Mouse (Mus musculus) myocyte (in vitro differentiated cells): ENCODE results near the gene Ttll13. TPM values are rescaled to one million over a fixed set of nuclear protein-coding genes. Genes with fewer than 3 reads are reported as not detected.
A peak's percentile ranks its signal among the peaks of the same experiment; 100 is the strongest.

Experiments used
- H3K27me3 ChIP-seq: one replicate; pipeline ENCODE4 v1.6.1; 2011; ENCODE audit not compliant: control insufficient read depth, insufficient read depth, insufficient read length
- H3K36me3 ChIP-seq: one replicate; pipeline ENCODE4 v1.6.1; 2011; ENCODE audit not compliant: control insufficient read depth, insufficient read depth
- H3K4me2 ChIP-seq: one replicate; pipeline ENCODE4 v1.6.1; 2011; ENCODE audit warnings: low read depth, control low read depth
- H3K4me3 ChIP-seq: one replicate; pipeline ENCODE4 v1.5.1; 2011; ENCODE audit warnings: mild to moderate bottlenecking, control low read depth, moderate library complexity
- H3K79me2 ChIP-seq: one replicate; pipeline ENCODE4 v1.6.1; 2011; ENCODE audit not compliant: control insufficient read depth, insufficient read depth
- H3ac ChIP-seq: one replicate; pipeline ENCODE4 v1.6.1; 2011; ENCODE audit not compliant: control insufficient read depth, insufficient read length
- CEBPB ChIP-seq: IDR thresholded peaks from 2 replicates; pipeline ENCODE4 v1.6.1; 2011; ENCODE audit warnings: mild to moderate bottlenecking, moderate library complexity; ENCODE audit not compliant: poor library complexity, insufficient read depth, severe bottlenecking
- E2F4 ChIP-seq: IDR thresholded peaks from one replicate; pipeline ENCODE4 v1.6.1; 2011; ENCODE audit warnings: mild to moderate bottlenecking, control low read depth, moderate library complexity; ENCODE audit not compliant: insufficient read depth
- MAX ChIP-seq: IDR thresholded peaks from one replicate; pipeline ENCODE4 v1.6.1; 2011; ENCODE audit warnings: low read depth, mild to moderate bottlenecking, control low read depth
- MYOD1 ChIP-seq, 3 experiments: IDR thresholded peaks; one replicate each; pipeline ENCODE4 v1.6.1; 2011; ENCODE audit warnings: control low read depth in 2 of 3, low read depth in 2 of 3, mild to moderate bottlenecking in 2 of 3, moderate library complexity in 1 of 3; ENCODE audit not compliant: insufficient read length in 2 of 3, control insufficient read depth in 1 of 3
- MYOG ChIP-seq, 3 experiments: IDR thresholded peaks; one replicate each; pipeline ENCODE4 v1.6.1; 2011; ENCODE audit warnings: control low read depth in 2 of 3, low read depth in 2 of 3, mild to moderate bottlenecking in 2 of 3; ENCODE audit not compliant: insufficient read length in 2 of 3, control insufficient read depth in 1 of 3, insufficient read depth in 1 of 3
- POLR2A ChIP-seq: IDR thresholded peaks from one replicate; pipeline ENCODE4 v1.6.1; 2011; ENCODE audit warnings: low read depth, mild to moderate bottlenecking, control low read depth, moderate library complexity; ENCODE audit not compliant: insufficient read length
- POLR2AphosphoS2 ChIP-seq: IDR thresholded peaks from one replicate; pipeline ENCODE4 v1.6.1; 2011; ENCODE audit warnings: low read depth, control low read depth; ENCODE audit not compliant: insufficient read length
- REST ChIP-seq: IDR thresholded peaks from one replicate; pipeline ENCODE4 v1.6.1; 2011; ENCODE audit warnings: mild to moderate bottlenecking, control low read depth, moderate library complexity; ENCODE audit not compliant: insufficient read depth, insufficient read length
- SRF ChIP-seq: IDR thresholded peaks from one replicate; pipeline ENCODE4 v1.6.1; 2011; ENCODE audit warnings: low read depth; ENCODE audit not compliant: control insufficient read depth, insufficient read length
- TCF12 ChIP-seq: IDR thresholded peaks from one replicate; pipeline ENCODE4 v1.6.1; 2011; ENCODE audit warnings: mild to moderate bottlenecking, control low read depth; ENCODE audit not compliant: poor library complexity, insufficient read depth, severe bottlenecking
- TCF3 ChIP-seq: IDR thresholded peaks from one replicate; pipeline ENCODE4 v1.6.1; 2011; ENCODE audit warnings: low read depth, control low read depth; ENCODE audit not compliant: insufficient read length
- USF1 ChIP-seq: IDR thresholded peaks from one replicate; pipeline ENCODE4 v1.6.1; 2011; ENCODE audit warnings: low read depth, mild to moderate bottlenecking, control low read depth, moderate library complexity
- polyA plus RNA-seq: library from polyadenylated mRNA; unstranded; fragments of >200 nt; fragmentation: generic; extraction: Trizol; gene quantifications from one replicate; pipeline ENCODE4 v1.2.1, GENCODE M21; 2012; ENCODE audit warnings: missing spikeins

The Ttll13 gene
- polyA plus RNA-seq, 1 experiment = 0.24 TPM

GRCm38 (mm10) chr7:80299568-80299967 is 53.4 kb downstream of the Ttll13 start:
- Histone ChIP-seq H3K27me3 (no peaks in the 10 kb centered on the region), H3K36me3 (peaks cover 32% of the 10 kb centered on the region), H3K4me3 (no peak overlapping the region), H3ac (no peak overlapping the region), H3K4me2 (peak overlapping the region; percentile 47), H3K79me2 (peaks cover 68% of the 10 kb centered on the region)
- TF ChIP-seq POLR2A (no peak), USF1 (no peak), MYOD1 (IDR thresholded peaks at IDR 0.05; ENCODE audit: control insufficient read depth in 1 of 3, insufficient read length in 2 of 3, low read depth in 2 of 3) (no peak), TCF3 (no peak), REST (no peak), CEBPB (no peak), TCF12 (no peak), E2F4 (no peak), SRF (no peak), POLR2AphosphoS2 (no peak), MAX (no peak), MYOG (IDR thresholded peaks at IDR 0.05; ENCODE audit: control insufficient read depth in 1 of 3, insufficient read depth in 1 of 3, insufficient read length in 2 of 3, low read depth in 2 of 3) (no peak)

- Histone ChIP-seq H3K27me3 (no peaks in the 10 kb centered on the region), H3ac (no peak overlapping the region), H3K4me2 (no peak overlapping the region), H3K36me3 (peaks cover 50% of the 10 kb centered on the region), H3K4me3 (no peak overlapping the region), H3K79me2 (peaks cover 49% of the 10 kb centered on the region)
- TF ChIP-seq REST (no peak), USF1 (no peak), MYOD1 (IDR thresholded peaks at IDR 0.05; ENCODE audit: control insufficient read depth in 1 of 3, insufficient read length in 2 of 3, low read depth in 2 of 3) (no peak), MYOG (IDR thresholded peaks at IDR 0.05; ENCODE audit: control insufficient read depth in 1 of 3, insufficient read depth in 1 of 3, insufficient read length in 2 of 3, low read depth in 2 of 3) (no peak), MAX (no peak), TCF3 (no peak), CEBPB (no peak), POLR2A (no peak), E2F4 (no peak), TCF12 (no peak), POLR2AphosphoS2 (no peak), SRF (no peak)
Measured at GRCm38 (mm10) chr7:80301522-80301921, 55.3 kb downstream of the Ttll13 start.

GRCm38 (mm10) chr7:80307766-80308165 is 61.6 kb downstream of the Ttll13 start:
- H3K4me2 ChIP-seq = no peak overlapping the region
- no peak overlapping the region for H3ac ChIP-seq
- TF ChIP-seq CEBPB (no peak), POLR2A (no peak), TCF12 (no peak), USF1 (no peak), MYOD1 (IDR thresholded peaks at IDR 0.05; ENCODE audit: control insufficient read depth in 1 of 3, insufficient read length in 2 of 3, low read depth in 2 of 3) (no peak), E2F4 (no peak), REST (no peak), MAX (no peak), TCF3 (no peak), POLR2AphosphoS2 (no peak), MYOG (IDR thresholded peaks at IDR 0.05; ENCODE audit: control insufficient read depth in 1 of 3, insufficient read depth in 1 of 3, insufficient read length in 2 of 3, low read depth in 2 of 3) (no peak), SRF (no peak)
- no peak overlapping the region for H3K4me3 ChIP-seq
- peaks cover 68% of the 10 kb centered on the region for H3K36me3 ChIP-seq
- H3K27me3 ChIP-seq = no peaks in the 10 kb centered on the region
- no peaks in the 10 kb centered on the region for H3K79me2 ChIP-seq

Other genes with a start within 250 kb of the Ttll13 start
- gene Zfp710, start 221.6 kb upstream of the Ttll13 start, polyA plus RNA-seq = 5.3 TPM
- gene Idh2, start 131.0 kb upstream of the Ttll13 start, polyA plus RNA-seq = 159 TPM
- 11.4 TPM for gene Sema4b, start 59.5 kb upstream of the Ttll13 start, polyA plus RNA-seq
- 98.7 TPM for gene Cib1, start 13.6 kb upstream of the Ttll13 start, polyA plus RNA-seq
- 0.91 TPM for gene Gdpgp1, start 13.5 kb upstream of the Ttll13 start, polyA plus RNA-seq
- gene Ngrn, start 14.8 kb downstream of the Ttll13 start, polyA plus RNA-seq = 55.0 TPM
- 4.8 TPM for gene Vps33b, start 23.3 kb downstream of the Ttll13 start, polyA plus RNA-seq
- 25.5 TPM for gene Prc1, start 48.1 kb downstream of the Ttll13 start, polyA plus RNA-seq
- 8.4 TPM for gene Rccd1, start 78.1 kb downstream of the Ttll13 start, polyA plus RNA-seq
- 38.4 TPM for gene Unc45a, start 94.6 kb downstream of the Ttll13 start, polyA plus RNA-seq
- gene Hddc3, start 96.7 kb downstream of the Ttll13 start, polyA plus RNA-seq = 83.3 TPM
- 35.7 TPM for gene Man2a2, start 125.0 kb downstream of the Ttll13 start, polyA plus RNA-seq
- 0.54 TPM for gene Fes, start 141.6 kb downstream of the Ttll13 start, polyA plus RNA-seq
- 64.1 TPM for gene Furin, start 159.1 kb downstream of the Ttll13 start, polyA plus RNA-seq